Mouse (Mus musculus): ENCODE measurements around the gene H2al1d.
"Not testable (repeated sequence)": the region's sequence is repeated elsewhere in the genome, so short reads cannot be mapped to it uniquely, and the experiment has no call there.

The H2al1d gene

GRCm38 (mm10) chrX:11308524-11308923, at the start of gene H2al1d:
H2al1d (plus strand) TSS chrX:11308824.
- DNase-seq, result not testable (repeated sequence)

- DNase-seq, result no peak
Observed at GRCm38 (mm10) chrX:11264918-11265317, 43.7 kb upstream of the H2al1d start.

GRCm38 (mm10) chrX:11267791-11268190, 40.8 kb upstream of the H2al1d start:
- peak in 1 of 2 experiments; percentile 33 for DNase-seq

- DNase-seq, result no peak
Observed at GRCm38 (mm10) chrX:11269074-11269473, 39.5 kb upstream of the H2al1d start.

- no peak for DNase-seq
Observed at GRCm38 (mm10) chrX:11273190-11273589, 35.4 kb upstream of the H2al1d start.

- no peak for DNase-seq
Observed at GRCm38 (mm10) chrX:11277083-11277482, 31.5 kb upstream of the H2al1d start.

- DNase-seq, result no peak
Observed at GRCm38 (mm10) chrX:11280741-11281140, 27.9 kb upstream of the H2al1d start.

- peak; percentile 32 to 33 for DNase-seq
Observed at GRCm38 (mm10) chrX:11288306-11288882, 20.2 kb upstream of the H2al1d start.

GRCm38 (mm10) chrX:11289244-11289643, 19.4 kb upstream of the H2al1d start:
- DNase-seq, result no peak

GRCm38 (mm10) chrX:11298957-11299356, 9.7 kb upstream of the H2al1d start, which contains the start of gene H2al1a:
H2al1a (plus strand) TSS chrX:11299257.
- DNase-seq, result not testable (repeated sequence)

- not testable (repeated sequence) for DNase-seq
Observed at GRCm38 (mm10) chrX:11302132-11302531, 6.5 kb upstream of the H2al1d start, which contains the start of gene H2al1b. H2al1b (plus strand) TSS chrX:11302432.

- not testable (repeated sequence) for DNase-seq
Observed at GRCm38 (mm10) chrX:11305355-11305754, 3.3 kb upstream of the H2al1d start, which contains the start of gene H2al1c. H2al1c (plus strand) TSS chrX:11305655.

GRCm38 (mm10) chrX:11311634-11312033, 3.0 kb downstream of the H2al1d start, which contains the start of gene H2al1e:
H2al1e (plus strand) TSS chrX:11311934.
- DNase-seq, result not testable (repeated sequence)

GRCm38 (mm10) chrX:11314858-11315257, 6.2 kb downstream of the H2al1d start, which contains the start of gene H2al1f:
H2al1f (plus strand) TSS chrX:11315158.
- DNase-seq, result not testable (repeated sequence)

GRCm38 (mm10) chrX:11317956-11318355, 9.3 kb downstream of the H2al1d start, which contains the start of gene H2al1g:
H2al1g (plus strand) TSS chrX:11318256.
- DNase-seq, result not testable (repeated sequence)

GRCm38 (mm10) chrX:11321192-11321591, 12.6 kb downstream of the H2al1d start, which contains the start of gene H2al1h:
H2al1h (plus strand) TSS chrX:11321492.
- not testable (repeated sequence) for DNase-seq

- DNase-seq, result not testable (repeated sequence)
Observed at GRCm38 (mm10) chrX:11324359-11324758, 15.7 kb downstream of the H2al1d start, which contains the start of gene H2al1i. H2al1i (plus strand) TSS chrX:11324659.

- not testable (repeated sequence) for DNase-seq
Observed at GRCm38 (mm10) chrX:11327522-11327921, 18.9 kb downstream of the H2al1d start, which contains the start of gene H2al1j. H2al1j (plus strand) TSS chrX:11327822.

GRCm38 (mm10) chrX:11345762-11346161, 37.1 kb downstream of the H2al1d start:
- peak in 1 of 2 experiments; percentile 34 for DNase-seq

- DNase-seq, result no peak
Observed at GRCm38 (mm10) chrX:11346756-11347155, 38.1 kb downstream of the H2al1d start.

All from lung, postnatal 4 days (tissue).